Mouse (Mus musculus) erythroid progenitor cell, adult 5-6 weeks (primary cell): ENCODE data around the gene Fgf5. TPM values are rescaled to one million over a fixed set of nuclear protein-coding genes. Genes with fewer than 3 reads are reported as not detected.

Source experiments
- ATAC-seq: replicated peaks from 2 replicates; pipeline ENCODE4 v1.8.0; 2016; ENCODE audit warnings: moderate number of reproducible peaks, mild to moderate bottlenecking, moderate TSS enrichment, inconsistent platforms; ENCODE audit not compliant: poor library complexity, low FRiP score, severe bottlenecking
- total RNA-seq, 2 experiments: library from RNA; stranded (forward) in 1 of 2; stranded (reverse) in 1 of 2; fragments of 150-400 nt in 1 of 2; fragments of 186-747, 209-891 nt in 1 of 2; gene quantifications; 2 replicates each; pipeline versions ENCODE4 v1.2.3 to v1.2.4; 2015 to 2017; ENCODE audit warnings: low replicate concordance in 2 of 2

The Fgf5 gene
- not detected in 2 replicates for total RNA-seq (2015; ENCODE audit: low replicate concordance)
- total RNA-seq (2017; ENCODE audit: low replicate concordance): not detected in 2 replicates

GRCm38 (mm10) chr5:98253838-98254821 lies at the start of gene Fgf5:
TSS of gene Fgf5 (plus strand) at chr5:98254184.
- no peak for ATAC-seq

- no peak for ATAC-seq
Measured at GRCm38 (mm10) chr5:98212501-98212900, 41.5 kb upstream of the Fgf5 start.

GRCm38 (mm10) chr5:98221956-98222355 lies 32.0 kb upstream of the Fgf5 start:
- no peak for ATAC-seq

- no peak for ATAC-seq
Measured at GRCm38 (mm10) chr5:98226710-98227109, 27.3 kb upstream of the Fgf5 start.

GRCm38 (mm10) chr5:98229456-98229855 lies 24.5 kb upstream of the Fgf5 start:
- ATAC-seq: no peak

GRCm38 (mm10) chr5:98238466-98238865 lies 15.5 kb upstream of the Fgf5 start:
- ATAC-seq: no peak

- no peak for ATAC-seq
Measured at GRCm38 (mm10) chr5:98241322-98241829, 12.6 kb upstream of the Fgf5 start.

- ATAC-seq: no peak
Measured at GRCm38 (mm10) chr5:98245303-98245702, 8.7 kb upstream of the Fgf5 start.

- ATAC-seq: no peak
Measured at GRCm38 (mm10) chr5:98245976-98246375, 8.0 kb upstream of the Fgf5 start.

- no peak for ATAC-seq
Measured at GRCm38 (mm10) chr5:98246826-98247225, 7.2 kb upstream of the Fgf5 start.

GRCm38 (mm10) chr5:98247516-98247915 lies 6.5 kb upstream of the Fgf5 start:
- no peak for ATAC-seq

GRCm38 (mm10) chr5:98253147-98253546 lies 837 bp upstream of the Fgf5 start:
- no peak for ATAC-seq

- ATAC-seq: no peak
Measured at GRCm38 (mm10) chr5:98255176-98255575, 1.2 kb downstream of the Fgf5 start.

- ATAC-seq: no peak
Measured at GRCm38 (mm10) chr5:98255760-98256490, 1.9 kb downstream of the Fgf5 start.

- ATAC-seq: no peak
Measured at GRCm38 (mm10) chr5:98275318-98275818, 21.4 kb downstream of the Fgf5 start.

GRCm38 (mm10) chr5:98281993-98282392 lies 28.0 kb downstream of the Fgf5 start:
- no peak for ATAC-seq

GRCm38 (mm10) chr5:98283696-98284478 lies 29.9 kb downstream of the Fgf5 start:
- ATAC-seq: no peak

- ATAC-seq: no peak
Measured at GRCm38 (mm10) chr5:98290642-98291041, 36.7 kb downstream of the Fgf5 start.

GRCm38 (mm10) chr5:98292388-98293048 lies 38.5 kb downstream of the Fgf5 start:
- no peak for ATAC-seq
